Mouse (Mus musculus) midbrain, embryonic 14.5 days (tissue): Measurements from ENCODE around the gene Lgsn. TPM values are rescaled to one million over a fixed set of nuclear protein-coding genes. Genes with fewer than 3 reads are reported as not detected.

ENCODE experiments used
- ATAC-seq: fragments of 200-750 bp; cut with Nextera tagmentation; 2 replicates; pipeline ENCODE4 v1.8.0; 2017; ENCODE audit warnings: moderate number of reproducible peaks, moderate library complexity; ENCODE audit not compliant: low FRiP score, low TSS enrichment
- DNase-seq: peaks from one replicate; pipeline ENCODE4 v3.0.0-alpha.2; 2015
- H3K27ac ChIP-seq: fragments of 300-500 bp; sonication (generic); replicated peaks from 2 replicates; pipeline ENCODE4 v1.5.1; 2014; ENCODE audit warnings: mild to moderate bottlenecking, low read depth, low read length, moderate library complexity
- H3K27me3 ChIP-seq: fragments of 300-500 bp; sonication (generic); 2 replicates; pipeline ENCODE4 v1.6.1; 2014; ENCODE audit warnings: low read length, control low read depth, mixed read lengths; ENCODE audit not compliant: control insufficient read depth, insufficient read depth
- H3K36me3 ChIP-seq: fragments of 300-500 bp; sonication (generic); 2 replicates; pipeline ENCODE4 v1.6.1; 2014; ENCODE audit warnings: low read length, control low read depth; ENCODE audit not compliant: control insufficient read depth, insufficient read depth
- H3K4me1 ChIP-seq: fragments of 300-500 bp; sonication (generic); 2 replicates; pipeline ENCODE4 v1.6.1; 2014; ENCODE audit warnings: mild to moderate bottlenecking, antibody characterized with exemption, low read length, control low read depth; ENCODE audit not compliant: control insufficient read depth, insufficient read depth
- H3K4me2 ChIP-seq: fragments of 300-500 bp; sonication (generic); 2 replicates; pipeline ENCODE4 v1.6.1; 2014; ENCODE audit warnings: mild to moderate bottlenecking, low read length, moderate library complexity
- H3K4me3 ChIP-seq: fragments of 300-500 bp; sonication (generic); replicated peaks from 2 replicates; pipeline ENCODE4 v1.5.1; 2014; ENCODE audit warnings: low read depth, low read length
- H3K9ac ChIP-seq: fragments of 300-500 bp; sonication (generic); replicated peaks from 2 replicates; pipeline ENCODE4 v1.6.1; 2014; ENCODE audit warnings: mild to moderate bottlenecking, low read length, moderate library complexity
- H3K9me3 ChIP-seq: fragments of 300-500 bp; sonication (generic); 2 replicates; pipeline ENCODE4 v1.6.1; 2016; ENCODE audit warnings: low read length, control low read depth, mixed read lengths; ENCODE audit not compliant: control insufficient read depth
- WGBS: fragments of 180-500 bp; shearing (Covaris S2); extraction: QIAGEN DNeasy Blood & Tissue Kit; methylation state at CpG from one replicate; pipeline ENCODE4 v1.1.7; 2014; 5-methylcytosine and 5-hydroxymethylcytosine counted together
- polyA plus RNA-seq: library from polyadenylated mRNA; unstranded; fragments of >200 nt; fragmentation: Nextera tagmentation; extraction: Ambion mirVana; gene quantifications from 2 replicates; pipeline ENCODE4 v1.2.1, GENCODE M21; 2014

The Lgsn gene
- not detected in 2 replicates for polyA plus RNA-seq

GRCm38 (mm10) chr1:31176101-31176500 is at the start of gene Lgsn:
TSS of gene Lgsn (plus strand) at chr1:31176401.
- Histone ChIP-seq H3K27me3 (no peaks in the 10 kb centered on the region), H3K4me2 (no peak within 1 kb of the TSS), H3K9me3 (no peaks in the 10 kb centered on the region), H3K36me3 (no peaks in the 10 kb centered on the region), H3K27ac (no peak within 1 kb of the TSS), H3K4me1 (no peaks in the 10 kb centered on the region), H3K9ac (no peak within 1 kb of the TSS), H3K4me3 (no peak within 1 kb of the TSS)
- 74% methylated on average over 5 of the region's 5 CpGs for WGBS
- no peak for ATAC-seq
- no peak for DNase-seq

DNA sequence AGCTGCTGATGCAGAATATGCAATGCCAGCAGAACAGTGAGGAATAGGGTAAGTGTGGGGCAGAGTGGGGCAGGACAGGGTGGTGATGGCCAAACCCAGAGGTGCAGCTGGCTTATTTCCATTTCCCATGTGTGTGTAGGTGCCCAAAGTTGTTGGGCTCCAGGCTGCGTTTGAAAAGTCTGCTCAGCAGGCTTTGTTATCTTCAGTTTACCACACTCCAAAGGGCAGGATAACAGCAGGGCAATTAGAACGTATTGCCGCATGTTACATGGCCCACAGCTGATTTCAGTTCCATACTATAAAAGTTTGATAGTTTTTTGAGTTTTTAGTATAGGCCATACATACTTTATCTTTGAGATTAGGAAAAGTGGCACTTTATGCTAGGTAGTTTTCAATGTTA is 37.8 kb upstream of the Lgsn start:
- Histone ChIP-seq H3K9ac (no peak overlapping the region), H3K27me3 (no peaks in the 10 kb centered on the region), H3K4me1 (no peaks in the 10 kb centered on the region), H3K27ac (no peak overlapping the region), H3K36me3 (no peaks in the 10 kb centered on the region), H3K4me2 (no peak overlapping the region), H3K4me3 (no peak overlapping the region), H3K9me3 (no peaks in the 10 kb centered on the region)
- 87% methylated on average over 3 of the region's 3 CpGs for WGBS
- DNase-seq (no peak), ATAC-seq (no peak)

DNA sequence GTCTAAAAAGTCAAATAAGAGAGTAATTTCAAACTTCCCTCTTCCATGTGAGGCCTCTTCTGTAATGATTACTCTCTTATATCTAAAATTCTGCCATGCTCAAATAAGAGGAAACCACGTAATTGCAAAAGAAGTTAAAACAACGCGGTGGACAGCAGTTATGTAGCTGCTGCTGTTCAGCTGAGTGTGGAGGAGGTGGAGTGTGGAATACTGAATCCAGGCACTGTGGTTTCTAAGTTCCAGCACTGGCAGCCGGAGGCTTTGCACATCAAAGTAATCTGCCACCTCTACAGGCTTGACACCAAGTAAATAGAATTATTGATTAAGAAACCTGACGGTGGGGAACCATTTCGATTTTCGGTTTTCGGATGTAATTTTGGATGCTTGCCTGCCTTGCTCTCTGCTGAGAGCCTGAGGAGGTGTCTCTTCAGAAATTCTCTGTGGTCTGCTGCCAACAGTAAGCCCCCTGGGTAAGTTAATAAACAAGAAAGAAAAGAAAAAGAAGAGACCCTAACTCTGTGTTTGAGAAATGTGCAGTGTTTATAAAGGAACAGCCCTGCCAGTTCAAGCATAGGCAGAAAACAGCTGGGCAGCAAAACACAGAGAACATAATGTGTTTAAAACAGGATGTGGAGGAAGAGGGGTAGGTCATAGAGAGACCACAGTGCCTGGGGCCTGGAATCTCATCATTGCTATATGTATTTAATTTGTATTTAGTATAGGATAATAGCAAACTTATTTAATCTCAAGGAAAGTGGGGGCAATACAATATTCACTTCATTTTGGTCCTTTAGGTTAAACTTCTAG is 33.7 kb upstream of the Lgsn start:
- WGBS, result 67% methylated on average over 8 of the region's 8 CpGs
- H3K9ac ChIP-seq, result no peak overlapping the region
- H3K4me2 ChIP-seq, result no peak overlapping the region
- no peak overlapping the region for H3K27ac ChIP-seq
- H3K4me1 ChIP-seq, result no peaks in the 10 kb centered on the region
- no peaks in the 10 kb centered on the region for H3K9me3 ChIP-seq
- H3K27me3 ChIP-seq, result no peaks in the 10 kb centered on the region
- H3K36me3 ChIP-seq, result no peaks in the 10 kb centered on the region
- DNase-seq, result peak; percentile 32
- ATAC-seq, result no peak
- H3K4me3 ChIP-seq, result no peak overlapping the region

DNA sequence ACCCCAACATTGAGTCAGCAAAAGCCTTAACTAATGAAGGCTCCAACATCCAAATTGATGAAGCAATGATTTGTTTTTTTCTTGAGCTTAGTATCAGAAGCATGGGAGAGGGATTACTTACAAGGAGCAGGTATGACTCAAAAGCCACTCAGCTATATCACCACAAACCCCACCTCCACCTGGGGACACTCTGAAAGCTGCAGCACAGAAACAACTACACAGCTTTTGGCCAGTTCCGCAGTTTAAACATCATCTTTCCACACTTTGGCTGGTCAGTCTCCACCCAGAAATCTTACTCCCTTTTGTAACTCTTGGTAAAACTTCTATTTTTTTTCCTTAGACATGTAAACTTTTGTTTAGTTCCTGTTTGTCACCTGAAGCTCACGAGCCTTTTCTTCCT is 32.6 kb upstream of the Lgsn start:
- H3K36me3 ChIP-seq, result no peaks in the 10 kb centered on the region
- no peak overlapping the region for H3K27ac ChIP-seq
- H3K4me1 ChIP-seq, result no peaks in the 10 kb centered on the region
- H3K4me2 ChIP-seq, result no peak overlapping the region
- WGBS, result 82% methylated on average over 2 of the region's 2 CpGs
- H3K9me3 ChIP-seq, result no peaks in the 10 kb centered on the region
- DNase-seq (no peak), ATAC-seq (no peak)
- H3K4me3 ChIP-seq, result no peak overlapping the region
- H3K27me3 ChIP-seq, result no peaks in the 10 kb centered on the region
- no peak overlapping the region for H3K9ac ChIP-seq

- ATAC-seq, result no peak
- Histone ChIP-seq H3K4me2 (no peak overlapping the region), H3K9ac (no peak overlapping the region), H3K27me3 (no peaks in the 10 kb centered on the region), H3K4me1 (no peaks in the 10 kb centered on the region), H3K4me3 (no peak overlapping the region), H3K27ac (no peak overlapping the region), H3K36me3 (no peaks in the 10 kb centered on the region), H3K9me3 (no peaks in the 10 kb centered on the region)
- WGBS, result 70% methylated on average over 6 of the region's 6 CpGs
- no peak for DNase-seq
Observed at GRCm38 (mm10) chr1:31149671-31150070, 26.5 kb upstream of the Lgsn start.

- Histone ChIP-seq H3K4me2 (no peak overlapping the region), H3K27ac (no peak overlapping the region), H3K4me1 (no peaks in the 10 kb centered on the region), H3K36me3 (no peaks in the 10 kb centered on the region), H3K9me3 (no peaks in the 10 kb centered on the region), H3K27me3 (no peaks in the 10 kb centered on the region), H3K4me3 (no peak overlapping the region), H3K9ac (no peak overlapping the region)
- DNase-seq (no peak), ATAC-seq (no peak)
- 56% methylated on average over 3 of the region's 3 CpGs for WGBS
Observed at GRCm38 (mm10) chr1:31150546-31150945, 25.7 kb upstream of the Lgsn start.

- H3K4me1 ChIP-seq, result no peaks in the 10 kb centered on the region
- whole genome bisulfite sequencing, result 71% methylated on average over 2 of the region's 2 CpGs
- no peak for ATAC-seq
- H3K27ac ChIP-seq, result no peak overlapping the region
- H3K9ac ChIP-seq, result no peak overlapping the region
- H3K4me2 ChIP-seq, result no peak overlapping the region
- H3K36me3 ChIP-seq, result no peaks in the 10 kb centered on the region
- H3K27me3 ChIP-seq, result no peaks in the 10 kb centered on the region
- no peaks in the 10 kb centered on the region for H3K9me3 ChIP-seq
- DNase-seq, result peak; percentile 13
- H3K4me3 ChIP-seq, result no peak overlapping the region
Observed at GRCm38 (mm10) chr1:31152799-31153426, 23.3 kb upstream of the Lgsn start.

- no peaks in the 10 kb centered on the region for H3K36me3 ChIP-seq
- H3K9ac ChIP-seq, result no peak overlapping the region
- DNase-seq (peak; percentile 81), ATAC-seq (peak; percentile 79; the same call in 1 of the 2 replicates)
- no peaks in the 10 kb centered on the region for H3K27me3 ChIP-seq
- 29% methylated on average over 7 of the region's 7 CpGs for WGBS
- no peak overlapping the region for H3K27ac ChIP-seq
- H3K4me3 ChIP-seq, result no peak overlapping the region
- H3K4me1 ChIP-seq, result no peaks in the 10 kb centered on the region
- no peaks in the 10 kb centered on the region for H3K9me3 ChIP-seq
- H3K4me2 ChIP-seq, result no peak overlapping the region
Observed at GRCm38 (mm10) chr1:31153793-31154349, 22.3 kb upstream of the Lgsn start.
